Mouse (Mus musculus) cerebellum, postnatal 25 days (tissue): ENCODE results near the gene Clca2.

Experiments used
- DNase-seq, 2 experiments: peaks; one replicate each; pipeline ENCODE4 v3.0.0; 2021; ENCODE audit warnings: mixed read lengths in 2 of 2

The Clca2 gene

DNA sequence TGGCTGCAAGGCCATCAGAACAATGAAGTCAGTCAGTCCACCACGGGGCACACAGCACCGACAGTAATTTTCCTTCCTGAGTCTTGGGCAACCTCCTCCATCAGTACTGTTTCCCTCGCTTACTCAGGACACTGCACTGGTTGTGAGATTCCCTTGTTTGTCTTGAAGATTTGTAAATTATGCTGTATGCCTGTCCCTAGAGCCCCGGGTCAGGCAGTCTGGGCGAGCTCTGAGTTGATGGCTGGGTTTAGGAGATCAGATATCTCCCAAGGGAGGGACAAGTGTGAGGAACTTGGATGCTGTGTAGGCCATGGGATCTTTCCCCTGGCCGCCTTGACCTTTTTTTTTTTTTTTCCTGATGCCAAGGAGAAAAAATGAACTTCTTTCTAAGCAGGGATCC, at the start of gene Clca2:
Gene Clca2, minus strand, starts transcription at position 153 of the 400 bp plus-strand sequence.
- no peak for DNase-seq

DNA sequence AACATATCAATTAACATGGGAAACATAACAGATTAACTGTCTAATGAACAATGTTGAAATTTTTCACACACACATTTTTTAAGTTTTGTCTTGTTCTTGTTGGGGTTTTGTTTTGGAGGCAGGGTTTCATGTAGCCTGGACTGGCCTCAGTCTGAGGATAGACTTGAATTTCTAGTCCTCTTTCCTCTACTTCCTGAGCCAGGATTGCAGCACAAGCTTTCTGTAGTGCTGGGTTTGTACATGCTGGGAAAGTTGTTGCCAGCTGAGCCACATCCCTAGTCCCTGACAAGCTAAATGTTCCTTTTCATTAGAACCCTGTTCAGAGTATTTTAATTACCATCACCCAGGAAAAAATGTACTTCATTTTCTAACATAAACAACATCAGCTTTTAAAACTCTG, 48.7 kb upstream of the Clca2 start:
- DNase-seq = no peak

DNA sequence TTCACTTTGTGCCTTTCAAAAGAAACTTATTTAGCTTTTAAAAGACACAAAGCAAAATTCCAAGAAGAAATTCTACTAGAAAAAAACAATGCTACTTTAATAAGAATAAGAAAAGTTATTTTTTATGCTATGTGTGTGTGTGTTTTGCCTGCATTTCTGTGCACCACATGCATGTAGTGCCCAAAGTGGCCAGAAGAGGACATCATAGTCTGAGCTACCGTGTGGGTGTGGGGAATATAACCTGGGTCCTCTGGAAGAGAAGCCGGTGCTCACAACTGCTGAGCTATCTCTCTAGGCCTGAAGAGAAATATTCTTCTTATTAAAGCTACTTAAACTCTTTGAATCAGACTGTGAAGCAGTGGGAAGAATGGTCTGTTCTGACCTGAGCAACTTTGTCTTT, 48.2 kb upstream of the Clca2 start:
- no peak for DNase-seq

DNA sequence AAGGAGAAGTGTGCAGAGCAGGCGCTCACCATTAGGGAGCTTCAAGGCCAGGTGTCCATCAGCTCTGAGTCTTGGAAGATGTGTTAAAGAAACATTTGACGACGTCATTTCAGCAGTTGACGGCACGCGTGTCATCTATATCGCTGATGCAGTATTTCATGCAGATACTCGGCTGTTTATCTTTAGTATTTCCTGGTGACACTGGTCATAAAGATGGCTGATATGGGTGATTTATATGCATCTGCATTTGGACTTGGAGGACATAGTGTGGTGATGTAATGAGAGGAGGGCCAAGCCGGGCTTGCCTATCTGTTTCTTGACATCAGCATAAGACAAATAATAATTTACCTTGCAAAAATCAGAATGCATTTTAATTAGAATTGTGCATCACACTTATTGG, 47.6 kb upstream of the Clca2 start:
- DNase-seq = no peak

DNA sequence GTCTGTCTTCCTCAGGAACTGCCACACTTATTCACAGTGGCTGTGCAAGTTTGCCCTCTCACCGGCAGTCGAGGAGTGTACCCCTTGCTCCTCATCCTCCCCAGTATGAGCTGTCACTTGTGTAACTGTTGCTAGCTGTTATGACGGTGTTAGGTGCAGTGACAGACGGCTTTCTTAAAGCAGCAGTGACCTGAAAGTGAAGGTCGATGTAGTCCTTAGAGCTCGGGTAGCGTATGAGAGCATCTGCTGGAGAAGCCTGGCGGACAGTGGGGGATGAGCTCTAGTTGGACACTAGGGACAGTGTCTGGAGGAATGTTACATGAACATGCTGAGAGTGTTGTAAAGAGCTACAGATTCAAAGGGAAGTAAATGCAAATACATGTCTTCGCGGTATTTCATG, 44.6 kb upstream of the Clca2 start:
- no peak for DNase-seq

DNA sequence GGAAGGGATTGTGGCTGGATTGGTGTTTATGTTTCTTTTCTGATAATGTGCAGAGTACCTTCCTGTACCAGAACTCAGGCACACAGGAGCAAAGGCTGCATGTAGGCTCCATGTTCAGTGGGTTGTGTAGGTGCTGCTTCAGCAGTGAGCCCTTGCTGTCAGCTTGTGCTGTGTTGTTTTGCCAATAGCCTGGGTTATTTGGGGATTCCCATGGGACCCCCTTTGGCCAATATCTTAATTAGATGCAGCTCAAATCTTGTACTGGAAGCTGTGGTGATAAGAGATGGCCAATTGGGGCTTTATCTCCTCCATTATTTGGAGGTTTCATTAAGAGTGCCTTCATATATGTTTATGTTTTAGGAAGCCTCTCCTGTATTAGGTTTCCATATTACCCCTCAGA, 43.7 kb upstream of the Clca2 start:
- DNase-seq = no peak

DNA sequence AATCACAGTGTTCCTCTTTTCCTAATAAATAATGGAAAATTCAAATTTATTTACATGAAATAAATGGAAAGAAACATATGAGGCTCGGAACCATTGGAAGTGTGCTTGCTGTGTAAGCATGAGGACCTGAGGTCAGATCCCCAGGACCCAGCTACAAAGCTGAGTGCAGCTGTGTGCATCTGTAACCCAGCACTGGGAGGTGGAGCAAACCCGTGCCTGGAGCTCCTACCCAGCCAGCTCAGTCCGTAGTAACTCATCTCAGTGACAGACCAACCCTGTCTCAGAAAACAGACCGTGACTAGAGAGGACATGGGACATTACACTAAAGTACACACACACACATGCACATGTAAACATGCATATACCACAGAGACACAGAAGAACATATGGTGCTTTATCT, 41.0 kb upstream of the Clca2 start:
- DNase-seq = no peak

DNA sequence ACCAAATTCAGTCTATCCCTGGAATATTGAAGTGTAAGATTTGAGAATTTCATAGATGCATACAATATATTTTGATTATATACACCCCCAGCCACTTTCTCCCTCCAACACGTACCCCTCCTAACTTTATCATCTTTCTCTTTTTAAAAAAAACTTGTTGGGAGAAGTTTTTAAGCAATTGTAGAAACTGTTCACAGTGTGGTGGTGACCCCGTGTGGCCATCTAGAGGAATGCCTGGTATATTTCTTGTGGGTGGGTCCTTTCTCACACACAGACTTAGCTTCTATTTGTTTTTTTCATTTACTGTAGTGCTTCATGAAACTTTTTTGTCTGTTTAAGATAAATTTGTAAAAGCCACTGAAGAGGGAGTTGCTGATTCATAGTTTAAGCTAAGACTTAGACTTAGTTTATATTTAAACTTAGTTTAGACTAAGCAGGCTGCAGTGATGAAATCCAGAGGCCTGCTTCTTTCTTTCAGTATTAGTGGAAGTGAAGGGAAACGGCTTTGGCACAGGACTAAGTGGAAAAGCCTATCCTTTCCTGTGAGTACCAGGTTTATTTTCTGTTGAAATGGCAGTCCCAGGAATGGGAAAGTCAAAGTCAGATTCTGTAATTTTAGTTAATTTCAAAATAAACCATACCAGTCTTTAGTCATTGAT, 32.1 kb upstream of the Clca2 start:
- DNase-seq = peak in 1 of 2 experiments; percentile 35

DNA sequence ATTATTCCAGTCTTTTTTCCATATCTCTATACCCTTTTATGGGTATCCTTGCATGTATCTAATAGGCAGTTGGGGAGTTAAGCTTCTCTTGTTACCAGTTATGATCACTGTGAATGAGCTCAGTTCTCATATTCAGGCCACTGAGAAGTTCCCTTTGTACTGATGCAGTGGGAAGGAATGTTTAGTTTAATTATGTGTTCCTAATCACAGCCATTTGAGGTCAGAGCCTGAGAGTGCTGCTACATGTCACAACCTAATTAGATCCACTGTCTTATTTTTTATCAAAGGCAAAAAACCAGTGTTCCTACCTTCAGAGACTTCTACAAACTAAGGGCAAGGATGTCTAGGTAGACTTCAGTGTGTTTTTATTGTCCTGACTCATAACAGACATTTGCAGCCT, 30.1 kb upstream of the Clca2 start:
- DNase-seq = no peak

DNA sequence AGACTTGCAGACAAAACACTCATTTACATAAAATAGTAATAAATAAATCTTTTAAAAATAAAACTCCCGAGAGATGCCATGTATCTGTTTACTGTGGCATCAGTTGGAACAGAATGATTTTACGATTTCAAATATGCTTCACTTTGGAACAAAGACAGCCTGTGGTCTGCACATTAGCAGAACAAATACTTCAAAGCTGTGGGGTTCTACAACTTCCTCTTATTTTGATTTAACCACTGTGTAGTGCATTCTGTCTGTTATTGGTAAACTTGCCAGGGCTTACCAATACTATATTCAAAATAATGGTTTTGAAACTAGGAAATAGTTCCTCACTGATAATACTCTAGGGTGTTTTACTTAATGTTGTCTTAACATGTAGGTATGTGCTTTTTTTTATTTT, 27.4 kb upstream of the Clca2 start:
- no peak for DNase-seq

DNA sequence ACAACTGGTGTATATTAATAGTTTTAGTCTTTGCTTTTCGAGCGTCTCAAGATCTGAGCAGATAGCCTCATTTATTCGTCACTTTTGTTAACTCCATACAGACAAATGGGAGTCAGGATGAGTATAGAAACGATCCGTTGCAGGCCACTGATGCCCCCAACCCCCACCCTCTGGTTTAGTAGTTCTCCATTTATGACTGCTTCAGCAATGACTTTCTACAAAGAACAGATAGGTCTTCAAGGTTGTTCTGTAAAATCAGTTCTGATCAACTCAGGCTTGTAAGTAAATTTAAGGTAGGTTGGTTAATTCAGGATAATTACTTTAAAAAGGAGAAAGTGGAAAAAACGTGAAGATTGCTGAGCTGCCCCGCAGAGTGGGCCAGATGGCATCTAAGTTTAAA, 20.2 kb upstream of the Clca2 start:
- peak in 1 of 2 experiments; percentile 17 for DNase-seq

DNA sequence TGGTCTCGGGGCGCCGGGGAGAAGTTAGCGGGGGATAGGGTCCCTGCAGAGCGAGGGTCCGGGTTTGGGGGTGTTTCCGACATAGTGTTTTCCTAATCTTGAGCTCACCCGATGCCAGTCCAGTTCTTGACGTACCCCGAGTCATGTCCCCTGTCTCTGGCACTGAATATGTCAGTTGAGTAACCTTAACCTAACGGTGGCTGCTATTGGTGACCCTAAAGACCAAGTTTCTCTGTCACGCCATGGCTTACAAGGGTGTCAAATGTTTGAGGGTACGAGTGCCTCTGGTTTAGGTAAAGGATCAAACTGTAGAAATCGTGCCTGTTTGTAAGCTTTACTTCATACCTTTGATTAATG, 19.7 kb upstream of the Clca2 start:
- DNase-seq = no peak

DNA sequence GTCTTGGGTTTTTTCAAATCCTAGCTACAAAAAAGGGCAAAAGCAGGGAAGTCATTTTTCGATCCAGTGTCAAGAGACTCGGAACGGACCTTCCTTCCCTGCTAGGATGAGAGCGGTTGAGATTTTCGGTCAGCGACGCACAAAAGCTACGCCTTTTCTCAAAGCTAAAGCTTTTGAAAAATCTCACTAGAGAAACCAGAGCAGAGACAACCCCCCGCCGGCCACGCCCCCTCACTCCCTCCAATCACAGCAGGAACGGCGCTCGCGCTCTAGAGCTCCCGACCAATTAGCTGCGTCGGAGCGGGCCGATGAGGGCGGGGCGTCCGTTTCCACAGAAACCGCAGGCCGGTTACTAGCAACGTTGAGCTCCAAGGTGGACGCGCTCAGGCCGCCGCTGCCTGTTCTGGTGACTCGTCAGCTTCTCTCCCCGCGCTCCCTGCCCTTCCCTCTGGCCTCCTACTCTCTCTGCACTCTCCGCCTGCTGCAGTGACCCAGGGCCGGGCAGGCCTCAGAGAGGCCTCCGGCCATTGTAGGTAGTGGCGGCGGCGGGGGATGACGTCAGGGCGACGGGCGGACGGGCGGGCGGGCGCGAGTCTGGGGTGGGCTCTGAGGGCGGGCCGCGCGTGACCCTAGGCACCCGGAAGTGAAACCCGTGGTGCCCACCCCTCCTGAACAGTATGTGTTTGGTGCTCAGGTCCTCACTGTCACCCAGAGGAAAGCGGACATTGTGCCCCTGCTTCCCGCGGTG, 19.2 kb upstream of the Clca2 start, which contains the start of gene Odf2l:
Gene Odf2l, plus strand, starts transcription at position 335 of the 748 bp plus-strand sequence.
- peak; percentile 99 for DNase-seq

DNA sequence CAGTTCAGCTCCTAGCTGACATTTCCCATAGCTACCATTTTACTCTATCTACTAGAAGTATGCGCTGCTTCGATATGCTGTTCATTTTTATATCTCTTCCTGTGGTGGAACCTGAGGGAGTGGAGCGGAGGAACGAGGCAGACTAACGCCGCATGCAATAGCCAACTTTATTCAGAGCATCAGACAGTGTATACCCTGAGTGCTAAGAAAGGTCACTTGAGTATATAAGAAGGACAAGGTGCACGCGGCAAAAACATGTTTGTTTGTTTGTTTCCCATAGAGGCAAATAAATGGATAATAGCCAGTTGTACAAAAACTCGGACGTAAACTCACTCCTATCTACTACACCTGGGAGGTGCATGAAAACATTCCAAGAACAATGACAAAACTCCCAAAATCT, 18.4 kb upstream of the Clca2 start:
- no peak for DNase-seq

DNA sequence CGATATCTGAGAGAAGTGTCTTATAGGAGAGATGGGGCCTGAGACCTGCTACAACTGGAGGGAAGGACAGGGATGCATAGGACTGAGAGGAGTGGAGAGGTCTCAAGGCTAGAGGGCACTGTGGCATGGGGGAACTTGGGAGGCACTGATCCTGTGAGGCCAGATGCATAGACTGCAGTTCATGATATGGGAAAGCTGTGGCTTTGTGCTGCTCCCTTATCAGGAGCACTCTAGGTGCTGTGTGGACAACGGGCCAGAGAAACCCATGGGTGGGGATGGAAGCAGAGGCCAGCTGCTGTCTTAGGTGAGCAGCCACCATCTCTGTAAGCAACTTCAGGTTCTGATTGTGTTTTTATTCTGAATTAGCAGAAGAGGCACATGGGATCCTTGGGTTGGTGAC, 15.9 kb upstream of the Clca2 start:
- DNase-seq = no peak

DNA sequence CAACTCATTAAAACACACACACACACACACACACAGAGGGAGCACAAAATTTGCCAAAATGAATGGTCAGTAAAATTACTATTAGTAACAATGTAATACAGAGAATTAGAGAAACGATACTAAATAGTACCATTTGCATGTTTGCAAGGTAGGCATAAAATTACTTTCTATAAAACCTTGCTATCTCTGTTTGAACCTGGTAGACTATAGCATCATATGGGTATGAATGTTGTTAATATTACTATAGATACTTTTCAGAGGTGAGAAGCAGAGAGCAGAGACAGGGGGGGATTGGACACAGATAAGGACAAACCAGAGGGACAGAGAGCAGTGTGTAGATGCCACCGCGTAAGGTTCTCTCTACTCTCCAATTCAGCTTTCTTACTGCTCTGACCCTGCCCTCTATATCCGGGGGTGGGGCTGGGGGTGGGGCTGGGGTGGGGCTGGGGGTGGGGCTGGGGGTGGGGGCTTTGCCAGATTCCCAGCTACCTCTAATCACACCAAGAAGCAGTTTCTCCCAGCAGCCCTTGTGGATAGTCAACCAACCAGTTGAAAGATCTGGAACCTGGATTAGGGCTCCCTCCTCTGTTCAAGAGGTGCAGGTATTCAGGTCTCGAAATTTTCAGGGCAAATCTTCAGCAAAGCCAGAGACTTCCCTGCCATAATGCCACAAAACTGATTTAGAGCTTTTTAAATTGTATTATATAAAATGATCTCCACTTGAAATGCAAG, 6.7 kb upstream of the Clca2 start:
- DNase-seq = no peak

DNA sequence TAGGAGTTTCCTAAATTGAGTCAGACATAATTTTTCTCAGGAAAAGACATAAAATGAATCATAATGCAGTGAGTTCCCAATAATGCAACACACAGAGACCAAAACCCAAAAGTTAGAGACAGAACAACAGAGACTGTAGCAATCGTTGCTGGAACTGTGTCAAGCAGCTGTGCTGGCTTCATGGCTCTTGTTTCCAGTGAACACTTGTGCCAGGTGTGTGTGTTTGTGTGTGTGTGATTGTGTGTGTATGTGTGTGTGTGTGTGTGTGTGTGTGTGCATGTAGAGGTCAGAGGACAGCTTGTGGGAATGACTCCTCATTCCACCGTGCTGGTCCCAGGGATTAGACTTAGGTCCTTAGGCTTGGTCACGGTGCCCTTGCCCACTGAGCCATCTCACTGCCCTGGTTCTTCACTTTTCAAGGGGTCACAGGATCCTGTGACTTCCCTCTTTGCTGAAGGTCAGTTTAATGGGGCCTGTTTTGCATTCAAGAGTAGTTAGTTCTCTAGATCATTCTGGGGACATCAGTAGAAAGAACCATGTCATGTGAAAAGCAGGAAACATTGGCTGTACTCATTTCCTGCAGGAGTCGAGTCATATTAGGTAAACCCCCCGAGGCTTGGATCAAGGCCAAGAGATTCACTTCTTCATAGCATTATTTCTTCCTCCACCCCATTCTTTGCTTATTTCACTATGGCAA, 6.0 kb upstream of the Clca2 start:
- DNase-seq = no peak

DNA sequence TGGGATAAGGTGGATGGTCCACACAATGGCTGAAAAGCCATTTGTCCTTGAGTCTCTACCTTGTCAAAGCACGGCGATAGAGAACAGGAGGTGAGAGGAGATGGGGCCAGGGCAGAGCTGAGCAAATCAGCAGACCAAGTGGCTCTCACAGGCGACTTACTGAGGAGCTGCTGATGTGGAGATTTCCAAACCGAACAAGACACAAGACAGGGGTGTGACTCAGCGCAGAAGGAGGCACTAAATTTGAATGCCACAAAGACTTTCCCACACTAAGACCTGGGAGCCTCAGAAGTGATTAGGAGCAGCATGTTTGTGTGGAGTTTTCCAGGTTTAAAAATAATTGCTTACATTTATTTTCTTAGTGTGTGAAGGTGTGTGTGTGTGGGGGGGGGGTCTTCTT, 4.5 kb upstream of the Clca2 start:
- no peak for DNase-seq

DNA sequence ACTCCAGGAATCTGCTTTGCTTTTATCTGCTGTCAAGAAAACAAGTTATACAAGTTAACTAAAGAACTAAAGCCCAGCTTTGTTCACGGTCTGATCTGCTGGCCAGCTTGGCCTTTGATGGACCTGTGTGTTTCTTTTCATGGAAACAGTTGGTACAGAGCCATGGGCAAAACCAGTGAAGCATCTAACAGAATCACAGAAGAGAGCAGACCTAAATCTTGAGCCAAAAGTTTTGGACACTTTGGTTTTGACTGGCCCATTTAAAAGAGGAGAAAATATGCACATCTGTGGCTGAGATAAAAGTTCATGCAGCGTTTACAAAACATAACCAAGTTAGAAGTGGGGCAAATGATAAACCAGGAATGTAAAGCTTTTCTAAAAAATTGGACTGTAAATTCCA, 4.1 kb upstream of the Clca2 start:
- no peak for DNase-seq

DNA sequence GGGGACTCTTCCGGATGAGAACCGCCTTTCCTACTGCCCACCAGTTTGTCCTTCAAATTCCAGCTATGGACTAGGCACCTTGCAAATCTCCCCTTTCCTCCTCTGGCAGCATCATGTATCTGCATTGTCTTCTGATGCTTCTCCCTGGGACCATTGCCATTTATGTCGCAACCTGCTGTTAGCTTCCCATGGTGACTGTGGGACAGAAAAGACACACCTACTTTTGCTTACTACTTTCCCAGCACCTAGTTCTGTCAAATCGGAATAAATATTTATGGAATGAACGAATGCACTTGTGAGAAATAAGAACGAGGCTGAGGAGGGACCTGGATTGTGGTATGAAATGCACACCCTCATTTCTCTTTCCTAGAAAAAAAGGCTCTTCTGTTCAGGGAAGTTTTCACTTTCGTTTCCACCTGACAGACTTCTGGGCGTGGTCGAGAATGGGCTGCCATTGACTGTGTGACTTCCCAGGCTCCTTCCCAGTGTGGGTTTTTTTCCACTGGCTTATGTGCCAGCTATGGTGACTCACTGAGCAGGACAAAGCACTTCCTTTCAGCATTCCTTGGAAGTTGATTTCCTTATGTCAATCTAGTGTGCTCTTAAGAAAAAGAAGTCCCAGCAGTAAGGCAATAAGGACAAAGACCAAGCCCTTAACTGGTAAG, 2.8 kb upstream of the Clca2 start:
- no peak for DNase-seq

DNA sequence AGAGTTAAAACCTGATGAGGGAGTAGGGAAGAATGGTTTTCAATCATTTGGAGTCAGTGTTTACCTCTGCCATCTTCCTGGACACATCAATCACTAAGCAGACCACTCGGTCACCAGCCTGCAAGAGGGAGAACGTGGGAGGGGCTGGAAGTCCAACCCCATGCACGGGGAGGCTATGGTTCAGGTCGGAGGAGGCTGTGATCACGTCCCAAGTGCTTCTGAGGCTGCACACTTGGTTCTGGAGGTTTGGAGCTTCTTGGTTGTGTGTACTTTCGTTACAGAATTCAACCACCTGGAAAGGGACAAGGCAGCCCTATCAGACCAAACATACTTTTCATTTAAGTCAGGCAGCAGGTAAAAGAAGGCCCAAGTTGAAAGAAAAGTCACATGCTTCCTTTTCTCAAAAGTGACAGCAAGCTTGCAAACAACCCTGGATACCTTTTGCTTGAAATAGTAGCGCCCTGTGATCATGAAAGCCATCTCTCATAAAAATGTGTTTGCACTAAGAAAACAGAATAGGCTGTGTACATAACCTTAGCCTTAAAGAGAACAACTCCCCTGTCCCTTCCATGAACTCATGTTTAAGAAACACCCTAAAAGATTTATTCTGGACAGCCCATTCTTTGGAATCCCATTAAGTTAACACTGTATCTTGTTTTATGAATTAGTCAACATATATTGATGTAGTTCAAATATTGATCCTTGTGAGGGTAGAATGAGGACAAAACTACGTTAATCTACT, 11.2 kb downstream of the Clca2 start:
- no peak for DNase-seq

DNA sequence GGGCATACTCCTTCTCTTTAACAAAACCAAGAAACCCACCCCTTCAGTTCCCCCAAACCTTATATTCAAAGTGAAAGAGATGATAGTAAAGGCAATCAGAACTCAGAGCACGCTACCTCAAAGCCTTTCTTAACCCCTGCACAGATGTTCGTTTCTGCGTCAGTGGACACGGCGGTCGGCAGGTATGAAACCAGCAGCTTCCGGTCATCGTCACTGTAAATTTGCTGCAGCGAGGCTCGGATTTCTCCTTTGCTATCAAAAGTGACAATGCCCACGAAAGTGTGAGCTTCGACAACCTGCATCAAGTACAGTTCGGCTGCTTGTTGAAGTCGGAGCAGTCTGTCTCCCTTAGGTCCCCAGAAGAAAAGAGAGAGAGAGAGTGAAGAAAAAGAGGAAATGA, 13.1 kb downstream of the Clca2 start:
- DNase-seq = no peak
